In the genomic region with DNA sequence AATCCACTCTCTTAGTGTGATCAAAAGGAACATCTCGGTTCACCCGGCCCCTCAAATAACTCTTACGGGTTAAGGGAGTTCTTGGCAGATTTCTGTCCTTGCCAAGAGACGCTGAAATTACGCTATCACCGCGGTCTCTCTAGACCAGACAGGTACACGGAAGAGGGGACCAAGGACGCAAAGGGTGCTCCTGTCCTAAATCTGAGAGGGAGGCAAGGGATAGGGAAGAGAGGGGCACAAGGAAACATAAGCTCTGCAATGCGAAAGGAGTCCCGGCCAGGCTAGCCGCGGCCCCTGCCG, we compare ENCODE assay signal across 9 mouse cellular contexts. TPM values are rescaled to one million over a fixed set of nuclear protein-coding genes. Genes with fewer than 3 reads are reported as not detected.
DNase-seq lines count a peak whose midpoint lies in the region; ATAC-seq and TF ChIP-seq lines count a peak whose summit lies in the region.
"Had no signal": no experiment of that assay in that cellular context is flagged by ENCODE, and none has a peak within 500 bp of the region (broad histone marks: within the 10 kb centered on the region; RNA-seq: fewer than 3 reads in every experiment).

No protein-coding gene starts in this region.

- no peak for TF ChIP-seq CTCF in cortical plate, adult 2 months (IDR thresholded peaks at IDR 0.05; ENCODE audit: extremely low read depth, insufficient read depth, low read length)

- WGBS in heart, embryonic 12.5 days: 2% methylated on average over 14 of the region's 14 CpGs
- WGBS in hindbrain, embryonic 11.5 days: 3% methylated on average over 14 of the region's 14 CpGs
- under 1% methylated on average over 14 of the region's 14 CpGs for WGBS in midbrain, embryonic 12.5 days

- H3K4me3 ChIP-seq in heart, embryonic 12.5 days: peak overlapping the region; percentile 65
- H3K4me3 ChIP-seq in cortical plate, adult 2 months (ENCODE audit: insufficient read depth, low read length): peak overlapping the region; percentile 34
- peak overlapping the region; percentile 59 for H3K4me3 ChIP-seq in hindbrain, embryonic 11.5 days (ENCODE audit: low read depth, low read length)
- peak overlapping the region; percentile 62 for H3K4me3 ChIP-seq in midbrain, embryonic 12.5 days

- no peak for DNase-seq in heart, postnatal 10 days
- DNase-seq in hindbrain, embryonic 11.5 days (ENCODE audit: low spot score): no peak
- no peak for DNase-seq in adrenal gland, postnatal 4 days (ENCODE audit: low spot score in 2 of 2)
- no peak for DNase-seq in adrenal gland, postnatal 25 days

- peaks cover 57% of the 10 kb centered on the region for H3K27me3 ChIP-seq in heart, embryonic 12.5 days (replicated peaks)
- peaks cover 28% of the 10 kb centered on the region for H3K27me3 ChIP-seq in hindbrain, embryonic 11.5 days (ENCODE audit: control insufficient read depth, insufficient read depth, low read length)
- peaks cover 56% of the 10 kb centered on the region for H3K27me3 ChIP-seq in midbrain, embryonic 12.5 days

- no peaks in the 10 kb centered on the region for H3K36me3 ChIP-seq in heart, embryonic 12.5 days
- no peaks in the 10 kb centered on the region for H3K36me3 ChIP-seq in hindbrain, embryonic 11.5 days (ENCODE audit: control insufficient read depth, insufficient read depth, low read length)
- H3K36me3 ChIP-seq in midbrain, embryonic 12.5 days: no peaks in the 10 kb centered on the region

- H3K9me3 ChIP-seq in heart, embryonic 12.5 days (replicated peaks): no peaks in the 10 kb centered on the region
- H3K9me3 ChIP-seq in hindbrain, embryonic 11.5 days (ENCODE audit: control insufficient read depth, low read length): no peaks in the 10 kb centered on the region
- H3K9me3 ChIP-seq in midbrain, embryonic 12.5 days: no peaks in the 10 kb centered on the region

- ATAC-seq in heart, embryonic 12.5 days (ENCODE audit: insufficient number of reproducible peaks, low FRiP score): no peak
- ATAC-seq in hindbrain, embryonic 11.5 days (ENCODE audit: low FRiP score): peak; percentile 43
- ATAC-seq in midbrain, embryonic 12.5 days (ENCODE audit: low FRiP score, low read depth): peak; percentile 59
- no peak for ATAC-seq in megakaryocyte-erythroid progenitor cell, adult 5-6 weeks (replicated peaks; ENCODE audit: low FRiP score, low TSS enrichment, poor library complexity, severe bottlenecking)

- intact Hi-C loops in heart, postnatal 10 days (cut with DNase I): no loop called here

- peaks cover 3% of the 10 kb centered on the region; the same call in 1 of the 2 replicates for H3K4me1 ChIP-seq in heart, embryonic 12.5 days (replicated peaks)
- H3K4me1 ChIP-seq in cortical plate, adult 2 months (ENCODE audit: control insufficient read depth, insufficient read depth, low read length): no peaks in the 10 kb centered on the region
- H3K4me1 ChIP-seq in hindbrain, embryonic 11.5 days (replicated peaks; ENCODE audit: control insufficient read depth, insufficient read depth, low read length): 0 out of 2 replicates have a peak, but pooled peaks cover 2% of the 10 kb centered on the region
- peaks cover 14% of the 10 kb centered on the region for H3K4me1 ChIP-seq in midbrain, embryonic 12.5 days

- TF ChIP-seq POLR2A in cortical plate, adult 2 months (IDR thresholded peaks at IDR 0.05; ENCODE audit: extremely low read depth, insufficient read depth, low read length): no peak

- peak overlapping the region; percentile 93 for H3K4me2 ChIP-seq in heart, embryonic 12.5 days
- H3K4me2 ChIP-seq in hindbrain, embryonic 11.5 days (replicated peaks; ENCODE audit: low read depth, low read length): peak overlapping the region; percentile 99
- H3K4me2 ChIP-seq in midbrain, embryonic 12.5 days (replicated peaks): peak overlapping the region; percentile 98

- no peak overlapping the region for H3K9ac ChIP-seq in heart, embryonic 12.5 days
- no peak overlapping the region for H3K9ac ChIP-seq in hindbrain, embryonic 11.5 days (ENCODE audit: low read depth, low read length)
- peak overlapping the region; percentile 52; the same call in 1 of the 2 replicates for H3K9ac ChIP-seq in midbrain, embryonic 12.5 days (replicated peaks)

- no peak overlapping the region for H3K27ac ChIP-seq in heart, embryonic 12.5 days (ENCODE audit: poor library complexity, severe bottlenecking)
- H3K27ac ChIP-seq in cortical plate, adult 2 months (ENCODE audit: insufficient read depth, low read length): no peak overlapping the region
- H3K27ac ChIP-seq in hindbrain, embryonic 11.5 days (ENCODE audit: low read depth, low read length): no peak overlapping the region
- H3K27ac ChIP-seq in midbrain, embryonic 12.5 days (replicated peaks): no peak overlapping the region
- H3K27ac ChIP-seq: macrophage had no signal

RNA-seq across cellular contexts. Expression of gene Kcns3, which starts 1.8 kb away (rescaled TPM):
- polyA plus RNA-seq in heart, embryonic 12.5 days (2016; fragmentation: Nextera tagmentation; extraction: Ambion mirVana): 0.08 and 0.38 TPM in 2 replicates
- total RNA-seq in heart, postnatal 10 days (2021): under 1 TPM; 0.22 to 0.57 TPM
- 8.5 and 9.0 TPM in 2 replicates for polyA plus RNA-seq in cortical plate, adult 2 months (2012; rRNA removed)
- polyA plus RNA-seq in hindbrain, embryonic 11.5 days (2014; fragmentation: Nextera tagmentation; extraction: Ambion mirVana): 0.22 and 0.38 TPM in 2 replicates
- 0.38 TPM in 1 of 2 replicates, not detected in the other for polyA plus RNA-seq in midbrain, embryonic 12.5 days (2016; fragmentation: Nextera tagmentation; extraction: Ambion mirVana)
- not detected in 2 replicates for total RNA-seq in megakaryocyte-erythroid progenitor cell, adult 5-6 weeks (2014; fragmentation: Nextera tagmentation)
- total RNA-seq in megakaryocyte-erythroid progenitor cell, adult 5-6 weeks (2017): not detected in 2 replicates
- 1 to 10 TPM; 4.9 to 5.3 TPM for total RNA-seq in adrenal gland, postnatal 4 days (2021)
- 2.7 and 2.8 TPM in 2 replicates for total RNA-seq in adrenal gland, postnatal 25 days (2021)
- polyA plus RNA-seq: macrophage had no signal

RNA-seq across cellular contexts. Expression of gene Msgn1, which starts 59.7 kb away (rescaled TPM):
- polyA plus RNA-seq in heart, embryonic 12.5 days (2016; fragmentation: Nextera tagmentation; extraction: Ambion mirVana): not detected in 2 replicates
- not detected for total RNA-seq in heart, postnatal 10 days (2021)
- polyA plus RNA-seq in cortical plate, adult 2 months (2012; rRNA removed): not detected in 2 replicates
- polyA plus RNA-seq in hindbrain, embryonic 11.5 days (2014; fragmentation: Nextera tagmentation; extraction: Ambion mirVana): not detected in 2 replicates
- not detected in 2 replicates for polyA plus RNA-seq in midbrain, embryonic 12.5 days (2016; fragmentation: Nextera tagmentation; extraction: Ambion mirVana)
- not detected in 2 replicates for total RNA-seq in megakaryocyte-erythroid progenitor cell, adult 5-6 weeks (2014; fragmentation: Nextera tagmentation)
- total RNA-seq in megakaryocyte-erythroid progenitor cell, adult 5-6 weeks (2017): not detected in 2 replicates
- total RNA-seq in adrenal gland, postnatal 4 days (2021): not detected
- total RNA-seq in adrenal gland, postnatal 25 days (2021): not detected in 2 replicates
- polyA plus RNA-seq: macrophage had no signal

Comparison
In these comparisons a context has a peak if more than half of its experiments do, and no peak if none do; other contexts are left out.
1. ATAC-seq: peak in hindbrain, embryonic 11.5 days (single experiment) and midbrain, embryonic 12.5 days (single experiment); none in heart, embryonic 12.5 days (single experiment) and megakaryocyte-erythroid progenitor cell, adult 5-6 weeks (single experiment).
2. Peak in every context shown above with its lines, with median percentiles within 50 percentile points of each other: H3K4me2 ChIP-seq and H3K4me3 ChIP-seq.